Mouse (Mus musculus): ENCODE results near the gene Actl6b. TPM values are rescaled to one million over a fixed set of nuclear protein-coding genes. Genes with fewer than 3 reads are reported as not detected.
"Not testable (repeated sequence)": the region's sequence is repeated elsewhere in the genome, so short reads cannot be mapped to it uniquely, and the experiment has no call there.

The Actl6b gene
- polyA plus RNA-seq, 1 experiment from 2014 or later = not detected

DNA sequence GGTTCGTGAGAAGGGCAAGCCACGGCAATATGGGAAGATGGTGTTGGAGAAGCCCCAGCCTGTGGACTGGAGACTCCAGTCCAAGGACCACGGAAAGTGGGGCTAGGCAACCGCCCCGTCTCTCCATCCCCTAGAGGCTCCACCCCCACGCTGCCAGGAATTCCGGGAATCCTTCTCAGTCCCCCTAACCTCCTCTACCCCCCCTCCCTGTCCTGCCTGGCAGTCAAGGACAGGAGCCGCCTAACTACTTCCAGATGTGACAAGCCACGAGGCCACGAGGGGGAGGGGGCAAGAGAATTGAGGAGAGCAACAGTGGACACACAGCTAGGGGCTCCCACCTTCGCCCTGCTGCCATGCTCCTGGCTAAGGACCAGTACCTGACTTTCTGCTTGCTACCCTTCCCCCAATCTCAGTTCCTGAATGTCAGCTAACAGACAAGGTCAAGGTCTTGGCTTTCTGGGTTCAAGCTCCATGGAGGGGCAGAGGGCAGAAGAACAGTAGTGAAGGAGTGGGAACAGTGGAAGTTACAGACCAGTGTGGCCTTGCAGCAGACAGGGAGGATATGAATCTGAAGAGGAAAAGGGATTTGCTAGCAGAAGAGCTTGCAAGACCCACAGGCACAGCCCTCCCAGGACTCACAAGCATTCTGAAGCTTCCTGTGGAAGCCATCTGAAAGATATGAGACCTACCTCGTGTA, 57.4 kb downstream of the Actl6b start:
- no peaks in the 10 kb centered on the region for H3K27me3 ChIP-seq
- no peak for TF ChIP-seq CTCF (IDR thresholded peaks at IDR 0.05)
- POLR2A ChIA-PET = interaction anchor here (0.8 to 4.1 kb wide), 5 partner anchors 9 to 84 kb away, joined by 3 to 31 read pairs (median 5); partner anchors contain the start of genes Fbxo24, Gm20605 and Lrch4
- in situ Hi-C loops (cut with MboI; ENCODE audit: low pct_unique_long_range_greater_than_20kb) = no loop called here
- no peak for DNase-seq (ENCODE audit: low read depth, low spot score)
- ATAC-seq = peak; percentile 12
- CTCF ChIA-PET = interaction anchor here (0.7 to 1.5 kb wide), 3 partner anchors 9 to 104 kb away, joined by 3 to 4 read pairs (median 3); no protein-coding TSS in a partner anchor

DNA sequence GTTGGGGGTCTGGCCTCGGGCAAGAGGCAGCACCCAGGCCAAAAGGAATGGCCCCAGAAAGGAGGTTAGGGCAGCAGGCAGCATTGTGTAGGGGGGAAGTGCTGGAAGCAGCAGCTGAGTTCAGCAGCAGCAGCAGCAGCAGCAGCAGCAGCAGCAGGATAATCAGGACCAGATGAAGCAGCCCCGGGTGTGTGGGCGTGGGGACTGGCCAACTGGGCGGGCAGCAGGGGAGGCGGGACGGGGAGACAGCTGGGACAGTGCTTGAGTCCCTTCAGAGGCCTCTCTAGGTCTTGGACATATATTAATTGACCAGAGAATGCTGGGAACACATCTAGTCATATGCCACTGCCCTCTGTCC, 57.9 kb downstream of the Actl6b start:
- ChIA-PET CTCF (interaction anchor here (1.1 to 1.5 kb wide), 2 partner anchors 9 to 37 kb away, joined by 3 to 4 read pairs; no protein-coding TSS in a partner anchor), POLR2A (interaction anchor here (0.8 to 4.1 kb wide), 5 partner anchors 10 to 85 kb away, joined by 3 to 31 read pairs (median 5); partner anchors contain the start of genes Fbxo24, Gm20605 and Lrch4)
- H3K27me3 ChIP-seq = no peaks in the 10 kb centered on the region
- ATAC-seq = no peak
- in situ Hi-C loops (cut with MboI; ENCODE audit: low pct_unique_long_range_greater_than_20kb) = no loop called here
- no peak for DNase-seq (ENCODE audit: low read depth, low spot score)
- TF ChIP-seq CTCF (IDR thresholded peaks at IDR 0.05) = no peak

- no peaks in the 10 kb centered on the region for H3K27me3 ChIP-seq
- no peak for DNase-seq (ENCODE audit: low read depth, low spot score)
- ChIA-PET POLR2A (interaction anchor here (1.6 to 4.1 kb wide), 2 partner anchors 14 to 17 kb away, joined by 3 to 31 read pairs; partner anchors contain the start of genes Fbxo24, Gm20605 and Lrch4), CTCF (interaction anchor here (0.9 to 2.6 kb wide), 5 partner anchors 12 to 147 kb away, joined by 3 to 11 read pairs (median 4); partner anchors contain the start of genes Fbxo24 and Lrch4)
- in situ Hi-C loops (cut with MboI; ENCODE audit: low pct_unique_long_range_greater_than_20kb) = no loop called here
- ATAC-seq = no peak
- TF ChIP-seq CTCF (IDR thresholded peaks at IDR 0.05) = no peak
Measured at GRCm38 (mm10) chr5:137613076-137613475, 59.8 kb downstream of the Actl6b start.

GRCm38 (mm10) chr5:137613550-137613949, 60.2 kb downstream of the Actl6b start, which contains the start of gene Pcolce:
Gene Pcolce, minus strand, starts transcription at chr5:137613784.
- CTCF ChIA-PET = interaction anchor here (0.9 to 2.6 kb wide), 5 partner anchors 11 to 146 kb away, joined by 3 to 11 read pairs (median 4); partner anchors contain the start of genes Fbxo24 and Lrch4
- in situ Hi-C loops (cut with MboI; ENCODE audit: low pct_unique_long_range_greater_than_20kb) = no loop called here
- ATAC-seq (peak; percentile 86), DNase-seq (ENCODE audit: low read depth, low spot score) (peak; percentile 78)
- no peak for TF ChIP-seq CTCF (IDR thresholded peaks at IDR 0.05)
- no peaks in the 10 kb centered on the region for H3K27me3 ChIP-seq
- POLR2A ChIA-PET = interaction anchor here (0.6 to 4.1 kb wide), 5 partner anchors 8 to 62 kb away, joined by 3 to 31 read pairs (median 4); partner anchors contain the start of genes Fbxo24, Gm20605 and Lrch4

GRCm38 (mm10) chr5:137614921-137615320, 61.6 kb downstream of the Actl6b start:
- POLR2A ChIA-PET; H3K27me3 ChIP-seq; ATAC-seq; in situ Hi-C loops (cut with MboI; ENCODE audit: low pct_unique_long_range_greater_than_20kb); DNase-seq (ENCODE audit: low read depth, low spot score): not testable (repeated sequence)
- CTCF ChIA-PET = interaction anchor here (1.1 to 2.6 kb wide), 2 partner anchors 11 to 13 kb away, joined by 3 to 11 read pairs; partner anchors contain the start of genes Fbxo24 and Lrch4

- DNase-seq (ENCODE audit: low read depth, low spot score) (no peak), ATAC-seq (no peak)
- H3K27me3 ChIP-seq = no peaks in the 10 kb centered on the region
- CTCF ChIA-PET = interaction anchor here (1.1 to 2.6 kb wide), 2 partner anchors 10 to 12 kb away, joined by 3 to 11 read pairs; partner anchors contain the start of genes Fbxo24 and Lrch4
- POLR2A ChIA-PET = no interaction called here
- in situ Hi-C loops (cut with MboI; ENCODE audit: low pct_unique_long_range_greater_than_20kb) = no loop called here
- no peak for TF ChIP-seq CTCF (IDR thresholded peaks at IDR 0.05)
Measured at GRCm38 (mm10) chr5:137615347-137615746, 62.0 kb downstream of the Actl6b start.

Other genes starting within 250 kb of the Actl6b start
- gene Srrt, start 245.8 kb upstream of the Actl6b start, polyA plus RNA-seq (2021) = 268 TPM
- 155 TPM for gene Trip6, start 239.1 kb upstream of the Actl6b start, polyA plus RNA-seq (2021)
- gene Slc12a9, start 219.9 kb upstream of the Actl6b start, polyA plus RNA-seq (2021) = 27.5 TPM
- 109 TPM for gene Ephb4, start 203.4 kb upstream of the Actl6b start, polyA plus RNA-seq (2021)
- 7.9 TPM for gene Zan, start 76.5 kb upstream of the Actl6b start, polyA plus RNA-seq (2021)
- 43.2 TPM for gene Pop7, start 51.0 kb upstream of the Actl6b start, polyA plus RNA-seq (2021)
- 55.9 TPM for gene Gigyf1, start 35.0 kb upstream of the Actl6b start, polyA plus RNA-seq (2021)
- not detected for gene Epo, start 20.3 kb upstream of the Actl6b start, polyA plus RNA-seq (2021)
- gene Gnb2, start 20.0 kb upstream of the Actl6b start, polyA plus RNA-seq (2021) = 963 TPM
- gene Tfr2, start 16.3 kb downstream of the Actl6b start, polyA plus RNA-seq (2021) = not detected
- gene Mospd3, start 47.5 kb downstream of the Actl6b start, polyA plus RNA-seq (2021) = 65.4 TPM
- 990 TPM for gene Pcolce, start 60.3 kb downstream of the Actl6b start, polyA plus RNA-seq (2021)
- gene Fbxo24, start 75.5 kb downstream of the Actl6b start, polyA plus RNA-seq (2021) = 2.5 TPM
- 31.0 TPM for gene Lrch4, start 75.6 kb downstream of the Actl6b start, polyA plus RNA-seq (2021)
- 17.5 TPM for gene Gm20605, start 75.7 kb downstream of the Actl6b start, polyA plus RNA-seq (2021)
- gene Sap25, start 87.8 kb downstream of the Actl6b start, polyA plus RNA-seq (2021) = 5.2 TPM
- 0.09 TPM for gene Irs3, start 92.2 kb downstream of the Actl6b start, polyA plus RNA-seq (2021)
- gene Agfg2, start 131.2 kb downstream of the Actl6b start, polyA plus RNA-seq (2021) = 33.1 TPM
- 13.4 TPM for gene Nyap1, start 188.1 kb downstream of the Actl6b start, polyA plus RNA-seq (2021)
- 154 TPM for gene Tsc22d4, start 192.2 kb downstream of the Actl6b start, polyA plus RNA-seq (2021)
- gene Ppp1r35, start 225.3 kb downstream of the Actl6b start, polyA plus RNA-seq (2021) = 36.7 TPM
- 64.6 TPM for gene Mepce, start 234.1 kb downstream of the Actl6b start, polyA plus RNA-seq (2021)
- 22.2 TPM for gene Zcwpw1, start 234.3 kb downstream of the Actl6b start, polyA plus RNA-seq (2021)